Mouse (Mus musculus) megakaryocyte progenitor cell, adult 5-6 weeks (primary cell): Measurements from ENCODE around the gene Rpl7l1. TPM values are rescaled to one million over a fixed set of nuclear protein-coding genes. Genes with fewer than 3 reads are reported as not detected.

Source experiments
- ATAC-seq: replicated peaks from 2 replicates; pipeline ENCODE4 v1.8.0; 2016; ENCODE audit warnings: mild to moderate bottlenecking, moderate TSS enrichment, inconsistent platforms; ENCODE audit not compliant: poor library complexity
- total RNA-seq, 2 experiments: library from RNA; stranded (forward) in 1 of 2; stranded (reverse) in 1 of 2; fragments of 157-497, 149-512 nt in 1 of 2; fragments of 200-1000 nt in 1 of 2; gene quantifications; 2 replicates each; pipeline versions ENCODE4 v1.2.3 to v1.2.4; 2015 to 2017

Rpl7l1 gene
- total RNA-seq, 2 experiments from 2014 or later = 123 to 142 TPM

GRCm38 (mm10) chr17:46742986-46743385 lies 39.5 kb downstream of the Rpl7l1 start:
- no peak for ATAC-seq

- ATAC-seq = no peak
These were observed 41.2 kb downstream of the Rpl7l1 start for GRCm38 (mm10) chr17:46741305-46741704.

GRCm38 (mm10) chr17:46736160-46736559 lies 46.3 kb downstream of the Rpl7l1 start:
- peak; percentile 90 for ATAC-seq

- ATAC-seq = no peak
These were observed 47.2 kb downstream of the Rpl7l1 start for GRCm38 (mm10) chr17:46735287-46735686.

GRCm38 (mm10) chr17:46734055-46734454 lies 48.4 kb downstream of the Rpl7l1 start:
- ATAC-seq = no peak

GRCm38 (mm10) chr17:46728904-46729318 lies 53.6 kb downstream of the Rpl7l1 start, which contains the start of gene Gnmt:
Gene Gnmt (minus strand): TSS chr17:46729168.
- ATAC-seq = peak; percentile 5; the same call in 1 of the 2 replicates

- ATAC-seq = no peak
These were observed 54.0 kb downstream of the Rpl7l1 start for GRCm38 (mm10) chr17:46728496-46728895.

- no peak for ATAC-seq
These were observed 54.5 kb downstream of the Rpl7l1 start for GRCm38 (mm10) chr17:46728021-46728420.

GRCm38 (mm10) chr17:46727271-46727670 lies 55.2 kb downstream of the Rpl7l1 start:
- ATAC-seq = no peak

GRCm38 (mm10) chr17:46725731-46726645 lies 56.5 kb downstream of the Rpl7l1 start:
- no peak for ATAC-seq

- ATAC-seq = peak; percentile 81
These were observed 57.2 kb downstream of the Rpl7l1 start for GRCm38 (mm10) chr17:46725273-46725672.

- ATAC-seq = no peak
These were observed 57.9 kb downstream of the Rpl7l1 start for GRCm38 (mm10) chr17:46724477-46725084.

Other genes with a start within 250 kb of the Rpl7l1 start
- 9.2 and 12.4 TPM in 2 replicates for gene Cul9, start 236.3 kb downstream of the Rpl7l1 start, total RNA-seq (2015)
- 12.4 and 12.5 TPM in 2 replicates for gene Cul9, start 236.3 kb downstream of the Rpl7l1 start, total RNA-seq (2017)
- gene Srf, start 226.5 kb downstream of the Rpl7l1 start, total RNA-seq (2015) = 36.5 and 43.5 TPM in 2 replicates
- gene Srf, start 226.5 kb downstream of the Rpl7l1 start, total RNA-seq (2017) = 40.0 and 47.5 TPM in 2 replicates
- 1.4 and 2.0 TPM in 2 replicates for gene Ptk7, start 153.2 kb downstream of the Rpl7l1 start, total RNA-seq (2015)
- gene Ptk7, start 153.2 kb downstream of the Rpl7l1 start, total RNA-seq (2017) = 3.0 and 3.6 TPM in 2 replicates
- gene Klc4, start 136.7 kb downstream of the Rpl7l1 start, total RNA-seq (2015) = 1.9 and 2.9 TPM in 2 replicates
- gene Klc4, start 136.7 kb downstream of the Rpl7l1 start, total RNA-seq (2017) = 7.5 and 9.5 TPM in 2 replicates
- gene Mrpl2, start 136.4 kb downstream of the Rpl7l1 start, total RNA-seq (2015) = 80.1 and 101 TPM in 2 replicates
- 75.5 and 84.7 TPM in 2 replicates for gene Mrpl2, start 136.4 kb downstream of the Rpl7l1 start, total RNA-seq (2017)
- 7.3 and 7.6 TPM in 2 replicates for gene Cul7, start 132.3 kb downstream of the Rpl7l1 start, total RNA-seq (2015)
- gene Cul7, start 132.3 kb downstream of the Rpl7l1 start, total RNA-seq (2017) = 9.1 and 14.3 TPM in 2 replicates
- gene Rrp36, start 108.3 kb downstream of the Rpl7l1 start, total RNA-seq (2015) = 12.4 and 13.6 TPM in 2 replicates
- gene Rrp36, start 108.3 kb downstream of the Rpl7l1 start, total RNA-seq (2017) = 70.4 and 89.7 TPM in 2 replicates
- gene Mea1, start 103.9 kb downstream of the Rpl7l1 start, total RNA-seq (2015) = 47.6 and 53.5 TPM in 2 replicates
- gene Mea1, start 103.9 kb downstream of the Rpl7l1 start, total RNA-seq (2017) = 74.9 and 77.6 TPM in 2 replicates
- 36.4 and 40.8 TPM in 2 replicates for gene Klhdc3, start 101.8 kb downstream of the Rpl7l1 start, total RNA-seq (2015)
- 26.3 and 27.8 TPM in 2 replicates for gene Klhdc3, start 101.8 kb downstream of the Rpl7l1 start, total RNA-seq (2017)
- gene Ppp2r5d, start 77.6 kb downstream of the Rpl7l1 start, total RNA-seq (2015) = 25.6 and 26.9 TPM in 2 replicates
- 44.1 and 46.1 TPM in 2 replicates for gene Ppp2r5d, start 77.6 kb downstream of the Rpl7l1 start, total RNA-seq (2017)
- gene Pex6, start 71.2 kb downstream of the Rpl7l1 start, total RNA-seq (2015) = 7.8 and 10.2 TPM in 2 replicates
- 11.3 TPM in 2 replicates for gene Pex6, start 71.2 kb downstream of the Rpl7l1 start, total RNA-seq (2017)
- not detected in 2 replicates for gene Gnmt, start 53.5 kb downstream of the Rpl7l1 start, total RNA-seq (2015)
- gene Gnmt, start 53.5 kb downstream of the Rpl7l1 start, total RNA-seq (2017) = not detected in 2 replicates
- 30.6 and 34.3 TPM in 2 replicates for gene Cnpy3, start 30.5 kb downstream of the Rpl7l1 start, total RNA-seq (2015)
- gene Cnpy3, start 30.5 kb downstream of the Rpl7l1 start, total RNA-seq (2017) = 101 and 102 TPM in 2 replicates
- 0.72 and 0.73 TPM in 2 replicates for gene Ptcra, start 19.0 kb downstream of the Rpl7l1 start, total RNA-seq (2015)
- not detected in 2 replicates for gene Ptcra, start 19.0 kb downstream of the Rpl7l1 start, total RNA-seq (2017)
- 27.3 and 28.5 TPM in 2 replicates for gene 2310039H08Rik, start 10.0 kb downstream of the Rpl7l1 start, total RNA-seq (2015)
- gene 2310039H08Rik, start 10.0 kb downstream of the Rpl7l1 start, total RNA-seq (2017) = 10.0 and 16.5 TPM in 2 replicates
- gene Bicral, start 75.8 kb upstream of the Rpl7l1 start, total RNA-seq (2015) = 20.9 and 26.1 TPM in 2 replicates
- gene Bicral, start 75.8 kb upstream of the Rpl7l1 start, total RNA-seq (2017) = 16.2 and 20.3 TPM in 2 replicates
- gene Tbcc, start 108.0 kb upstream of the Rpl7l1 start, total RNA-seq (2015) = 11.3 and 12.5 TPM in 2 replicates
- gene Tbcc, start 108.0 kb upstream of the Rpl7l1 start, total RNA-seq (2017) = 12.5 and 12.8 TPM in 2 replicates
- not detected in 2 replicates for gene Prph2, start 127.8 kb upstream of the Rpl7l1 start, total RNA-seq (2015)
- not detected in 2 replicates for gene Prph2, start 127.8 kb upstream of the Rpl7l1 start, total RNA-seq (2017)
- gene Ubr2, start 227.9 kb upstream of the Rpl7l1 start, total RNA-seq (2015) = 37.8 and 39.0 TPM in 2 replicates
- gene Ubr2, start 227.9 kb upstream of the Rpl7l1 start, total RNA-seq (2017) = 25.8 and 28.3 TPM in 2 replicates